Mouse (Mus musculus) lung, postnatal 0 days (tissue): ENCODE data around the gene Baz1b.

ENCODE experiments used
- CTCF ChIP-seq: IDR thresholded peaks from 2 replicates; pipeline ENCODE4 v1.5.1; 2016; ENCODE audit warnings: antibody characterized with exemption, mild to moderate bottlenecking
- EP300 ChIP-seq: IDR thresholded peaks from 2 replicates; pipeline ENCODE4 v1.6.1; 2016; ENCODE audit warnings: antibody characterized with exemption, mild to moderate bottlenecking, control low read depth

DNA sequence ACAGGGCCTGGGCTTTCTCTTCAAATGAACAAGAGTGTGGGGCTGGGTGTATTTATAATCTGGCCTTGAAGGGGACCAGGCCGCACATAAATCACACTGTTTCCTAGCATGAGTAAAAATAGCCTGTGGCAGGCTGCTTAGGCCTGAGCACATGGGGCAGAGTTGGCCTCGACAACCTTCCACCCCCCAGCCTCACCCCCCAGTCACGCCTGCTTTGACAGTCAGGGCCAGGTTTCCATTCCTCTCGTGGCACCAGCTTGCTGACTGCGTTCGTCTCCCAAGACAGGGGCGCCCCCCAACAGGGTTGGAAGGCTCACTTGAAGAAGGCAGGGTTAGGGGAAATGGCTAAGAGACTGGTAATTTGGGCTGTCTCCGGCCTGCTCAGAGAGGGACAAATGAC is 82.4 kb downstream of the Baz1b start:
- no peak for TF ChIP-seq EP300
- TF ChIP-seq CTCF, result no peak
